Mouse (Mus musculus) small intestine, adult 2 months (tissue): ENCODE measurements around the gene Crtam.

Experiments
- CTCF ChIP-seq: fragments of 200-500 bp; IDR thresholded peaks from 2 replicates; pipeline ENCODE4 v1.5.1; 2012; ENCODE audit warnings: low read depth, mild to moderate bottlenecking, control low read depth, inconsistent platforms, low read length, moderate library complexity, mixed read lengths; ENCODE audit not compliant: insufficient replicate concordance, insufficient read length; ENCODE audit errors: extremely low read depth
- POLR2A ChIP-seq: fragments of 200-500 bp; IDR thresholded peaks from 2 replicates; pipeline ENCODE4 v1.6.1; 2012; ENCODE audit warnings: low read depth, mild to moderate bottlenecking, control low read depth, inconsistent platforms, low read length, moderate library complexity

DNA sequence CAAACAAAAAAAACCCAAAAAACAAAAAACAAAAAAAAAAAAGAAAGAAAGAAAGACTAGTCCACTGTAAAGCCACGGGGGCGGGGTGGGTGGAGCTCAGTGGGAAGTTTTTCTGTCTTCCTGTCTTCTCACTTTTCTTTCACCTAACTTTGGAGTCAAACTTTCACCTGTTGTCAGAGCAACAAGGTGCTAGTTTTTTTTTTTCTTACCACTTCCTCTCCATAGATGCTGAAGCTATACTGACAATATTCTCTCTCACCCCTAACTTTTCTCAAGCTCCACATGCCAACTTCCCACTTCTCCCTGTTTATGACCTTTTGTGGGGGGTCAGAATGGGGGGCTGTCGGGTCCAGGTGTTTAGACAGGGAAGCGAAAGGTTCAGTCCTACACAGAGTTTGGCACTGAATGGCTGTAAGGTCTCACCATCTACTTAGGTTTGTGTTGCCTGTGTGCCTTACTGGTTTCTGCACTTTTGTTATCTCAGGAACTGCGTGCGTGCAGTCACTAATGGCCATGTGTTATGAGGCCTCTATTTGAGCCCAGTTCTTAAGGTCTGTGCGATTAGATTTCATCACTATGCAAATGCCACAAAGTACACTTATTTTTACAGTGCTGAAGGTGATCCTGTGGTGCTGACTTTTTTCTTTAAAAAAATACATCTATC, 7.2 kb downstream of the Crtam start:
- TF ChIP-seq CTCF, result no peak
- TF ChIP-seq POLR2A, result no peak
